Comparison of ENCODE assay signal across 17 mouse cellular contexts in genomic region chr1:90223006-90223405, GRCm38 (mm10). TPM values are rescaled to one million over a fixed set of nuclear protein-coding genes. Genes with fewer than 3 reads are reported as not detected.
DNase-seq lines count a peak whose midpoint lies in the region; ATAC-seq lines count a peak whose summit lies in the region.
"Had no signal": no experiment of that assay in that cellular context is flagged by ENCODE, and none has a peak within 500 bp of the region (broad histone marks: within the 10 kb centered on the region; RNA-seq: fewer than 3 reads in every experiment).

No protein-coding gene starts in this region.

- no peak for ATAC-seq in forebrain, embryonic 11.5 days (replicated peaks; ENCODE audit: low FRiP score)
- ATAC-seq in hindbrain, embryonic 12.5 days (ENCODE audit: low FRiP score): no peak
- ATAC-seq in midbrain, embryonic 14.5 days (ENCODE audit: low FRiP score, low TSS enrichment): no peak
- no peak for ATAC-seq in liver, embryonic 12.5 days
- no peak for ATAC-seq in CD4-positive, CD25-positive, alpha-beta regulatory T cell, adult 4 months
- ATAC-seq: liver, postnatal 0 days; Patski had no signal

- no peaks in the 10 kb centered on the region for H3K36me3 ChIP-seq in forebrain, embryonic 11.5 days (ENCODE audit: control insufficient read depth, insufficient read depth, low read length)
- no peaks in the 10 kb centered on the region for H3K36me3 ChIP-seq in hindbrain, embryonic 12.5 days
- no peaks in the 10 kb centered on the region for H3K36me3 ChIP-seq in midbrain, embryonic 14.5 days (ENCODE audit: control insufficient read depth, insufficient read depth, low read length)
- no peaks in the 10 kb centered on the region for H3K36me3 ChIP-seq in liver, embryonic 12.5 days

- no peaks in the 10 kb centered on the region for H3K27me3 ChIP-seq in forebrain, embryonic 11.5 days (ENCODE audit: control insufficient read depth, insufficient read depth, low read length)
- H3K27me3 ChIP-seq in hindbrain, embryonic 12.5 days: no peaks in the 10 kb centered on the region; the same call in 1 of the 2 replicates
- H3K27me3 ChIP-seq in midbrain, embryonic 14.5 days (ENCODE audit: control insufficient read depth, insufficient read depth, low read length): no peaks in the 10 kb centered on the region; the same call in 1 of the 2 replicates
- H3K27me3 ChIP-seq in liver, embryonic 12.5 days (replicated peaks): no peaks in the 10 kb centered on the region
- H3K27me3 ChIP-seq: embryonic facial prominence, embryonic 13.5 days; limb, embryonic 13.5 days; Patski had no signal

- H3K4me1 ChIP-seq in forebrain, embryonic 11.5 days (replicated peaks; ENCODE audit: control insufficient read depth, insufficient read depth, low read length): peaks cover 32% of the 10 kb centered on the region
- H3K4me1 ChIP-seq in hindbrain, embryonic 12.5 days: peaks cover 65% of the 10 kb centered on the region
- peaks cover 41% of the 10 kb centered on the region for H3K4me1 ChIP-seq in midbrain, embryonic 14.5 days (ENCODE audit: control insufficient read depth, insufficient read depth, low read length)
- H3K4me1 ChIP-seq in liver, embryonic 12.5 days: peaks cover 11% of the 10 kb centered on the region; the same call in 1 of the 2 replicates

- H3K4me3 ChIP-seq in forebrain, embryonic 11.5 days (ENCODE audit: low read depth, low read length): no peak overlapping the region
- H3K4me3 ChIP-seq in hindbrain, embryonic 12.5 days: no peak overlapping the region
- no peak overlapping the region for H3K4me3 ChIP-seq in midbrain, embryonic 14.5 days (replicated peaks; ENCODE audit: low read depth, low read length)
- H3K4me3 ChIP-seq in liver, embryonic 12.5 days: no peak overlapping the region
- H3K4me3 ChIP-seq: embryonic facial prominence, embryonic 13.5 days; heart, adult 2 months; limb, embryonic 13.5 days had no signal

- H3K4me2 ChIP-seq in forebrain, embryonic 11.5 days (ENCODE audit: low read depth, low read length, severe bottlenecking): no peak overlapping the region
- peak overlapping the region; percentile 35; the same call in 1 of the 2 replicates for H3K4me2 ChIP-seq in hindbrain, embryonic 12.5 days (replicated peaks)
- H3K4me2 ChIP-seq in midbrain, embryonic 14.5 days (ENCODE audit: low read length): peak overlapping the region; percentile 45; the same call in 1 of the 2 replicates
- no peak overlapping the region for H3K4me2 ChIP-seq in liver, embryonic 12.5 days
- H3K4me2 ChIP-seq: embryonic facial prominence, embryonic 13.5 days; limb, embryonic 13.5 days had no signal

- no peaks in the 10 kb centered on the region; the same call in 1 of the 2 replicates for H3K9me3 ChIP-seq in forebrain, embryonic 11.5 days (ENCODE audit: control insufficient read depth, low read length)
- no peaks in the 10 kb centered on the region for H3K9me3 ChIP-seq in hindbrain, embryonic 12.5 days (replicated peaks)
- no peaks in the 10 kb centered on the region for H3K9me3 ChIP-seq in midbrain, embryonic 14.5 days (ENCODE audit: control insufficient read depth, low read length)
- no peaks in the 10 kb centered on the region for H3K9me3 ChIP-seq in liver, embryonic 12.5 days (replicated peaks)
- H3K9me3 ChIP-seq: limb, embryonic 13.5 days had no signal

- DNase-seq in kidney, adult 11 months: peak; percentile 64
- DNase-seq in kidney, postnatal 4 days: no peak
- no peak for DNase-seq in forebrain, embryonic 11.5 days (ENCODE audit: low spot score)
- no peak for DNase-seq in midbrain, embryonic 14.5 days
- no peak for DNase-seq in yolk sac, embryonic 10.5 days (ENCODE audit: low spot score)
- DNase-seq: cerebellum, postnatal 36 days; heart, adult 2 months; liver, postnatal 0 days; retina, postnatal 1 day; thymus, adult 2 months had no signal

- H3K27ac ChIP-seq in forebrain, embryonic 11.5 days (ENCODE audit: low read depth, low read length): peak overlapping the region; percentile 72
- H3K27ac ChIP-seq in hindbrain, embryonic 12.5 days: peak overlapping the region; percentile 70
- H3K27ac ChIP-seq in midbrain, embryonic 14.5 days (replicated peaks; ENCODE audit: low read depth, low read length): 0 out of 2 replicates have a peak overlapping the region, but pooled peaks have one; percentile 62
- no peak overlapping the region for H3K27ac ChIP-seq in liver, embryonic 12.5 days
- H3K27ac ChIP-seq: embryonic facial prominence, embryonic 13.5 days; heart, adult 2 months; limb, embryonic 13.5 days; macrophage had no signal

- 5% methylated on average over 2 of the region's 2 CpGs for WGBS in forebrain, embryonic 11.5 days
- 24% methylated on average over 2 of the region's 2 CpGs for WGBS in hindbrain, embryonic 12.5 days
- WGBS in midbrain, embryonic 14.5 days: 18% methylated on average over 2 of the region's 2 CpGs
- WGBS in liver, embryonic 12.5 days (ENCODE audit: insufficient replicate concordance): 59% methylated on average over 2 of the region's 2 CpGs

- no peak overlapping the region for H3K9ac ChIP-seq in forebrain, embryonic 11.5 days (ENCODE audit: low read length)
- H3K9ac ChIP-seq in hindbrain, embryonic 12.5 days: no peak overlapping the region
- no peak overlapping the region for H3K9ac ChIP-seq in midbrain, embryonic 14.5 days (replicated peaks; ENCODE audit: low read length)
- H3K9ac ChIP-seq in liver, embryonic 12.5 days: no peak overlapping the region
- H3K9ac ChIP-seq: embryonic facial prominence, embryonic 13.5 days; limb, embryonic 13.5 days; liver, postnatal 0 days had no signal

RNA-seq across cellular contexts. Expression of gene Ackr3, which starts 19.2 kb away (rescaled TPM):
- 31.2 and 31.9 TPM in 2 replicates for polyA plus RNA-seq in forebrain, embryonic 11.5 days (2014; fragmentation: Nextera tagmentation; extraction: Ambion mirVana)
- 26.9 and 27.6 TPM in 2 replicates for polyA plus RNA-seq in hindbrain, embryonic 12.5 days (2016; fragmentation: Nextera tagmentation; extraction: Ambion mirVana)
- 12.8 and 13.6 TPM in 2 replicates for polyA plus RNA-seq in midbrain, embryonic 14.5 days (2014; fragmentation: Nextera tagmentation; extraction: Ambion mirVana)
- 9.0 and 10.4 TPM in 2 replicates for polyA plus RNA-seq in liver, embryonic 12.5 days (2016; fragmentation: Nextera tagmentation; extraction: Ambion mirVana)
- polyA plus RNA-seq in CD4-positive, CD25-positive, alpha-beta regulatory T cell, adult 4 months (2017; shearing (Covaris generic)): not detected
- polyA plus RNA-seq: macrophage had no signal

Comparison
In these comparisons a context has a peak if more than half of its experiments do, and no peak if none do; other contexts are left out.
1. H3K4me2 ChIP-seq: peak in hindbrain, embryonic 12.5 days (single experiment) and midbrain, embryonic 14.5 days (single experiment); none in forebrain, embryonic 11.5 days (single experiment) and liver, embryonic 12.5 days (single experiment).
2. RNA of gene Ackr3, which starts 19.2 kb away (polyA plus RNA-seq): 31.2 to 31.9 TPM in forebrain, embryonic 11.5 days, 26.9 to 27.6 TPM in hindbrain, embryonic 12.5 days, 12.8 to 13.6 TPM in midbrain, embryonic 14.5 days and 9.0 to 10.4 TPM in liver, embryonic 12.5 days; not detected in CD4-positive, CD25-positive, alpha-beta regulatory T cell, adult 4 months; every median in the first group is over 10 times any median in the second.